Mouse (Mus musculus) erythroblast, adult 5-6 weeks (primary cell): ENCODE data around the gene Svs1. TPM values are rescaled to one million over a fixed set of nuclear protein-coding genes. Genes with fewer than 3 reads are reported as not detected.

Experiments used
- ATAC-seq: replicated peaks from 2 replicates; pipeline ENCODE4 v1.8.0; 2016; ENCODE audit warnings: moderate number of reproducible peaks, mild to moderate bottlenecking, moderate TSS enrichment, inconsistent platforms; ENCODE audit not compliant: poor library complexity, low FRiP score, severe bottlenecking
- total RNA-seq, 2 experiments: library from RNA; stranded (forward) in 1 of 2; stranded (reverse) in 1 of 2; fragments of 150-400 nt in 1 of 2; fragments of 200-764, 138-1000 nt in 1 of 2; gene quantifications; 2 replicates each; pipeline versions ENCODE4 v1.2.3 to v1.2.4; 2015 to 2017; ENCODE audit warnings: low replicate concordance in 2 of 2

Gene Svs1
- total RNA-seq, 2 experiments from 2014 or later, result not detected

- no peak for ATAC-seq
Observed at GRCm38 (mm10) chr6:49009161-49009555, 22.5 kb downstream of the Svs1 start.

DNA sequence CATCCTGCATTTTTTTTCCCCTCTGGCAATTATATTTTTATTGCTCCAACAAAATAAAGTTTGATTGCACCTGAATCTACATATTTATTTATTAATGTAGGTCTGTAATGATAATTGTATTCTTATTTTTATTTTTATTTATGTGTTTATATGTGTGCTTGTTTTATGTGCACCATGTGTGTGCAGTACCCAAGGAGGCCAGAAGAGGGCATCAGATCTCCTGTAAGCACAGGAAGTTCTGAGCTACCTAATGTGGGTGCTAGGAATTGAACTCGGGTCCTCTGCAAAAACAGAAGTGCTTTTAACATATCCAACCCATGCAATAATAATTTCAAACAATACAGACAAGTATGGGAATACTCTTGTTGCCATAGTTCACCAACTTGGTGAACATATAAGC lies 23.0 kb downstream of the Svs1 start:
- ATAC-seq, result no peak

DNA sequence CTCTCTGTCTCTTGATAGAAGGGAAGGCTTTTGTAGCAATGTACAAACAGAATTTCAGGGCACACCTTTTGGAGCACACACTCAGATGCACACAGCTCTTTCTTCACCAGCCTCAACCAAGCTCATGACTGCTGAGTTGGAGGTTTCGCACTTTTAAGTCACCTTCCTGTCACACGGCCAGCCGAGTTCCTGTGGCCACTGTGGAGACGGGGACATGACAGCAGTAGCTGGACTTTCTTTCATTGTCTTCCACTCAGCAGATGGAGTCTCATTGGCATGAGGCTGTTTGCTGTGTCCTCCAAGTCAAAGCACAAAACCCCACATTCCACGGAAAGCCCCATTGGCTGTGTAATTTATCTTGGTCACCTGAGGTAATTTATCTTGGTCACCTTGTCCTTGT lies 24.5 kb downstream of the Svs1 start:
- ATAC-seq, result no peak

DNA sequence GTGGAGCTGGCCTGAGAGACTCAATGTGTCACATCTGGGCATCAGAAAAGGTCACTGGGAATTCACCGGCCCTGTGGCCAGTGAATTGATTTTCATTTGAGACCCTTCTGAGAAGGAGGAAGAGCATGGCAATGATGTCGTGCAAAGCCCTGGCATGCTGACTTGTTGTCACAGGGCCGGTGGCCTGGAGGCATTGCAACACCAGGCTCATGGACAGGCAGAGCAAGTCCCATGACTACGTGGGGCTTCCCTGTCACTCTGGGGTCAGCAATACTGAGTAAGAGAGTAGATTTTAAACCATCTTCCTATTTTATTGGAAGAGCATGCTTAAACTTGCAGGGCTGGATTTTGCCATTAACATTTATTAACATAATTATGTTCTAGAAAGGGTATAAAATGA lies 26.4 kb downstream of the Svs1 start:
- ATAC-seq, result no peak

DNA sequence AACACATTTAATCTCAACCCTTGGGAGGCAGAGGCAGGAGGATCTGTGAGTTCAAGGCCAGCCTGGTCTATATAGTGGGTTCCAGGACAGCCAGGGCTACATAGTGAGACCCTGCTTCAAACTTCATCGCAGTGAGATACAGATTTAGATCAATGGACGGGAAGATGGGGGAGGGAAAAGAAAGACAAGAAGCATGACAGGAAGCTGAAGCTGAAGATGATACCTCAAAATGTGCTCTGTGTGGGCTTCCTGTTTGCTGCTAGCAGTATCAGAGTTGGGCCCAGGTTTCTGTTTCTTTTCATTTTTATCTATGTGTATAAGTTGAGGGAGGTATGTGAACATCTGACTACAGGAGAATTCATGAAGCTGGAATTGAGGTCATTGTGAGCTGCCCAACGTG lies 26.8 kb downstream of the Svs1 start:
- ATAC-seq, result no peak

- ATAC-seq, result no peak
Observed at GRCm38 (mm10) chr6:49017150-49017549, 30.5 kb downstream of the Svs1 start.

DNA sequence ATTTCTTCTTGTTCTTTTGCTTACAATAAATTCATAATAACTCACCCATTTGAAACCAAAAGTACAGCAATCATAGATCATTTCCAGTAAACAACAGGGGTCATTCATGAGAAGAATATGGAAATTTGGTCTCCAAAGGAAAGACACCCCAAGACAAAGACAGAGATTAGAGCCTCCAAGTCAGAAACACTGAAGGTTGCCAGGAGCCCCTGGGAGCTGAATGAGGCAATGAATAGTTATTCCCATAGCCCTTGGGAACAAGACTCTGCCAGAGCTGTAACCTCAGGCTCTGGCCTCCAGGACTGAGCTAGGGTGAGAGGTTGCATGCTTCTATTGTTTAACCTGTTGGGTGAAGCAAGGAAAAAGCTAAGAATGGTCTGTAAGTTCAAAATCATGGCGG lies 32.7 kb downstream of the Svs1 start:
- no peak for ATAC-seq

DNA sequence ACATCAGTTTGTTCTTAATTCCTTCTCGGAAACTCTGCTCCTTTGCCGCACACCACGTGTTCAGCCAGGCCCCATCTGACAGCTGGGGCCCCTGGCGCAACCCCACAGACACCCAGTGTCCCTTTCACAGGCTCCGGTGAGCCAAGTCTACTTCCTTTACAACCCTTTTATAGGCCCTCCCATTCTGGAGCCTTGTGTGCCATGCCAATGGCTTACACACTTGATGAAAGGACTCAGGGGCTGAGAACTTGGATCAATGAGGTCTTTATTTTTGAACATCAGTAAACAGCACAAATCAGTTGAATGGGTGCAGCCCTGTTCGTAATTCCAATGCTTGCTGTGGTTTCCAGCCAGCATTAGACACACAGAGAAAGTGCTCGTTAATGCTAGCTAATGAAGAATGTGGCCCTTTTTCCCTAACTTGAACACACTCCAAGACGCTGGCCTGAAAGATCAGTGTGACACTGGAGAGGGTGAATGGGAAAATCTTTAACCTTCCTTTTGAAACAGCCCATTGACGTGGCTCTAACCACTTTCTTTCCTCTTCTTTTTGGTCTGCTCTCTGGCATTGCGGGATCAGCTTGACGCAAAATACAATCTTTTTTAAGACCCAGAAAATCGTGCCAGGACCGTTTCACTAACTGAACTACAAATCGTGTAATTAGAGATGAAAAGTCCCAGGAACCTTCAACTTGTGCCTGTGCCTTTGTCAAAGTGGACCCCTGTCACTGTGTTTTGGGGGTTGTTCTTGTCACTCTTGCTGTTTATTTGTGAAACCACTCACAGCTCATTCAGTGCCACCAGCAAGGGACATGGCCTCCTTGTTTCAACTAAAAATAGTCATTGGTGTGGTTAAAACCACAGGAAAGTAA lies 34.7 kb downstream of the Svs1 start:
- no peak for ATAC-seq

DNA sequence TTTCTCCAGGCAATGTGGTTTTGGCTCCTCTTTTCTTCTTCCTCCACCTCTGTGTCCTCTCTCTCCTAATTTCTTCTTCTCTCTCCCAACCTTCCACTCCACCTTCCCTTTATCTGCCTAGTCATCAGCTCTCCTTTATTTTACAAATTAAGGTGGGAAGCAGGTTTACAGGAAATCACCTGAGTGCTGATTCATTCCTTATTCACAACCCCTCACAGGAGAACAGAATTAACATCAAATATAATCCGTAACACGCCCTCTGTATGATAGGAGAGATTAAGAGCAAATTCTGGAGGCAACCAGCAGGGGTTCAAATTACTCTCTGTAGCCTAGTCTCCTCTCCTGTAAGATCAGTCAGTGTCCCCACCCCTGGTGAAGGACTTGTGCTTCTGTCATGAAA lies 35.7 kb downstream of the Svs1 start:
- no peak for ATAC-seq

DNA sequence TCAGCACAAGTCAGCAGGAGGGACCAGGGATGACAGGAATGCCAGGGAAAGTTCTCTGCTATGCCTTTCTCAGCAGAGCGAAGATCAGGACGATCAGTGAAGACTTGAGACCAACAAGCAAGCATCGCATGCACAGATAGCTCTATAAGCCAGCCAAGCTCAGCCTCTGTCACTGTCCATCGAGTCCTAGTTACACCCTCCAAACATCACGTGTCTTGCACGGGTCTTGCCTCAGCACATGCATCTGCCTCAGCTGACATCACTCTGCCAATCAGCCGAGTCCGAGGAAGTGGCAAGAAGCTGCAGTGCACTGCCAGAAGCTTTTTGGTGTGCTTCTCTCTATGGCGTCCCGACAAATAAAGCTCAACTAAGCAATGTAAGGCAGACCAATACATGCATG lies 36.7 kb downstream of the Svs1 start:
- ATAC-seq, result no peak

GRCm38 (mm10) chr6:49025290-49025689 lies 38.6 kb downstream of the Svs1 start:
- no peak for ATAC-seq

DNA sequence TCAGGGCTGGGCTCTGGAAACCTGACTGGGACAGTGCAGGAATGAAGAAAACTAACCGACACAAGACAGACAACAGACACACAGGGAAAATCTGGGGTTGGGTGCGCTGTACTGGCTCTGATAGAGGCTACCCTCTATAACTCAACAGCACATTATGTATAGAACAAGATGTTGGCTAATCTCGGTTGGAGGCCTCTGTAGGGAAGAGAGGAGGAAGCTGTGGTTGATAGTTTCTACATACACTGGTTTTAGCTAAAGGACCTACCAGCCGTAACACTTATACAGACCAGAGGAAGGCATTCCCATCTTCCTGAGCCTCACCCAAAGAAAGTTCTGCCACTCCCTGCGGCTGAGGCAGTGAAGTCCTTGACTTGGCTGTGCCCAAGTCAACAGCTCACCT lies 39.8 kb downstream of the Svs1 start:
- ATAC-seq, result no peak

GRCm38 (mm10) chr6:49028019-49028418 lies 41.4 kb downstream of the Svs1 start:
- no peak for ATAC-seq

GRCm38 (mm10) chr6:49028708-49029107 lies 42.0 kb downstream of the Svs1 start:
- ATAC-seq, result no peak

DNA sequence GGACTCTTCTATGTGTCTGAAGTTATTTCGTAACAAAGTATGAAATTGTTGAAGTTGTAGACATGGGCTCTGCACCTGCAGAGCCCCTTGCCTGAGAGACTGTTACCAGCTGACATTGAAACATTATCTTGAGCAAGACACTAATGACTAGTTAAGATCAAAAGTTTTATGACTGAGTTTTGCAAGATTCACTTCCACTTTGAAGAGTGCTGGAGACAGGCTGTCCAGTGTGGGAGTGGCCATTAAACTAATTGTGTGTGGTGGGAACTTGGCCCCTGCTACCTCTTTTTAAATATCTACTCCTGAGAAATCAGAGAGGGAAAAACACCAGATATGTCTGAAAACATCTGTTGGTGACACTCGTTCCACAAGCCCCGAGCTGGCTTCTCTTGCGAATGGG lies 44.6 kb downstream of the Svs1 start:
- ATAC-seq, result no peak

DNA sequence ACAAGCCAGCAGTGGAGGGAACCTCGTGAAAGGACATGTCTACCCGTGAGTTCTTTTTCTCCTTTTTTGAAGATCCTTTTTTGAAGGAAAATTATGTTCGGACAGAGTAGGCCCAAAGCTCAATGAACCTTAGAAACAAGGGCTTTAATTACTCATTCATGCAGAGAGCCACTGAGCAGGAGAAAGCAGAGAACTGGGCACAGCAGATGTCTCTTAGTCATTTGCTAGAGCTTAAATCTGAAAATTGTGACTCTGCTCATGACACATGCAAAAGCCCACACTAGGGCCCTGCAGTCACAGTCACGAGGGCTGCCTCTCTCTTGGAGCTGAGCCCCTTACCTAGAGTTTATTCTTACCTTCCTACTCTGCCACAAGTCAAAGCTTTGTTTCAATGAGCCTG lies 46.1 kb downstream of the Svs1 start:
- ATAC-seq, result no peak

DNA sequence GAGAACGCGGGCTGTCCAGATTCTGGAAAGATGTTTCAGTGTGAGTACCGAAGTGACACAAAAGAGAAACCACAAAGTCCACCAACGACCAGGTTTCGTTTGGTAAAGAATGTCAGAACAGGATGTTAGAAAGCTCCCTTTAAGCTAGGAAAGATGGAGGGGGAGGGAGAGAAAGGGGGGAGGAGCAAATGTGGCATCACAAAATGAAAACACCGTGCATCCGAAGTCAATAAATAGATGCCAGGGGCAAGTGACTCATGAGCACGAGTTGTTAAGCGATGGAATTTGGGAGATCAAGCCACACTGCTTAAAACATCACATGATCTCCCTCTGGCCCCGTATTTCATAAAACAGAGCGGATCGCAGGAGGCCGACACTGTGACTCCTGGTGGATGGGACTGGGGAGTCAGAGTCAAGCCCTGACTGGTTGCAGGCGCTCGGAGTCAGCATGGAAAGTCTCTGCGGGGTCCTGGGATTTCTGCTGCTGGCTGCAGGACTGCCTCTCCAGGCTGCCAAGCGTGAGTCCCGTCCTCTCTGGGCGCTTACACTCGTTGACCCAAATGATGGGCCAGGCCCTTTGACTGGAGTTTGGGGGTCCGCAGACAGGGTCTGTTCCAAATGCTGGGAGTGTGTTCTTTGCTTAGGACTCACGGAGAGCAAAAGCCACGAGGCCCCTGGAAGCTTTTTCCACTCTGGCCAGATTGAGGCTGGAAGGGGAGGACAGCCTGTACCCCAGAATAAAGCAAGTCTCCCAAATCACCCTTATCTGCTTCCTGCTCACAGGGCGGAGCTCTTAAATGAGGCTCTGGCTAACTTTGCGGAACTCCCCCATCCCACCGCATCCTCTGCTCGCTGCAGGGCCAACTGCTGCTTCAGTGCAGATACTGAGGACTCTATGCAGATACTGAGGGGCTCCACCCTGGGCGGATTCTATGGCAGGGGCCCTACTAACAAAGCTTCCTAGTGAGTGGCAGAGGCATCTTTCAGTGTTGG lies 49.9 kb downstream of the Svs1 start, which contains the start of gene Gpnmb:
Gene Gpnmb (plus strand): TSS at position 272 of the 993 bp plus-strand sequence.
- ATAC-seq, result no peak

DNA sequence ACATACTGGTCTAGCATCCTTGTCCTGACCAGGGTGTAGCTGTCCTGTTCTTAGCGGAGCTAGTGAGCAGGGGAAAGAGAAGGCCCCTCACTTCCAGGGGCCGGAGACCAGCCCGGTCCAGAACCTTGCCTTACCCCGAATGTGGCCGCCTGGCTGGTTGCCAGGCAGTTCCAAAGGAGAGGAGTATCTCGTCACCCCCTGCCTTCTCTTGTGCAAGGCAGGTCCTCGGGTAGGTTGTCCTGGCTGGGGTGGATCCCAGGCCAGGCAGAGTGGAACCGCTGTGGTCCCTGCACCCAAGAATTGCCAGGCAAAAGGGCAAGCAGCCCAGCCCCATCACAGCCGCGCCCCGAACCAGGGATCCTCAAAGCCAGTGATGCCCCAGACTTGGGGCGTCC lies 50.6 kb downstream of the Svs1 start:
- ATAC-seq, result no peak

GRCm38 (mm10) chr6:49039470-49040180 lies 53.0 kb downstream of the Svs1 start:
- ATAC-seq, result no peak
